Comparison of ENCODE assay signal across 27 mouse cellular contexts in genomic region chr12:91956411-91956810, GRCm38 (mm10).
"Had no signal": no experiment of that assay in that cellular context is flagged by ENCODE, and none has a peak within 500 bp of the region (broad histone marks: within the 10 kb centered on the region; RNA-seq: fewer than 3 reads in every experiment).

No protein-coding gene starts in this region.

- ATAC-seq: forebrain, embryonic 13.5 days; forebrain, embryonic 14.5 days; forebrain, embryonic 15.5 days; forebrain, embryonic 16.5 days; forebrain, postnatal 0 days had no signal

- H3K9me3 ChIP-seq: embryonic facial prominence, embryonic 10.5 days; embryonic facial prominence, embryonic 12.5 days; embryonic facial prominence, embryonic 13.5 days; embryonic facial prominence, embryonic 15.5 days; forebrain, embryonic 10.5 days; forebrain, embryonic 12.5 days; forebrain, embryonic 13.5 days; forebrain, embryonic 15.5 days had no signal

- H3K36me3 ChIP-seq: embryonic facial prominence, embryonic 10.5 days; embryonic facial prominence, embryonic 12.5 days; embryonic facial prominence, embryonic 13.5 days; embryonic facial prominence, embryonic 15.5 days; forebrain, embryonic 10.5 days; forebrain, embryonic 12.5 days; forebrain, embryonic 15.5 days had no signal

- H3K27me3 ChIP-seq: embryonic facial prominence, embryonic 12.5 days; embryonic facial prominence, embryonic 13.5 days; embryonic facial prominence, embryonic 15.5 days; forebrain, embryonic 12.5 days; forebrain, embryonic 13.5 days; forebrain, embryonic 15.5 days had no signal

- H3K4me3 ChIP-seq: embryonic facial prominence, embryonic 10.5 days; embryonic facial prominence, embryonic 12.5 days; embryonic facial prominence, embryonic 13.5 days; embryonic facial prominence, embryonic 15.5 days; erythroblast, embryonic 14.5 days; forebrain, embryonic 10.5 days; forebrain, embryonic 12.5 days; forebrain, embryonic 13.5 days; forebrain, embryonic 15.5 days; gastrocnemius, adult 2 months; heart, adult 2 months had no signal

- DNase-seq: cerebellum, adult 9-10 months; cerebellum, adult 9-11 months; cerebellum, postnatal 10 days; cerebellum, postnatal 14 days; cerebellum, postnatal 25 days; cerebellum, postnatal 36 days; embryo, embryonic 11 days; forebrain, postnatal 0 days; gastrocnemius, adult 2 months; gastrocnemius, postnatal 10 days; gastrocnemius, postnatal 14 days; gastrocnemius, postnatal 25 days; gastrocnemius, postnatal 36 days; heart, adult 11 months; heart, adult 18-20 months; heart, adult 2 months had no signal

- H3K4me1 ChIP-seq: embryonic facial prominence, embryonic 10.5 days; embryonic facial prominence, embryonic 12.5 days; embryonic facial prominence, embryonic 13.5 days; embryonic facial prominence, embryonic 15.5 days; forebrain, embryonic 10.5 days; forebrain, embryonic 12.5 days; forebrain, embryonic 13.5 days; forebrain, embryonic 15.5 days had no signal
